ENCODE assay signal across 7 mouse cellular contexts in the genomic region with DNA sequence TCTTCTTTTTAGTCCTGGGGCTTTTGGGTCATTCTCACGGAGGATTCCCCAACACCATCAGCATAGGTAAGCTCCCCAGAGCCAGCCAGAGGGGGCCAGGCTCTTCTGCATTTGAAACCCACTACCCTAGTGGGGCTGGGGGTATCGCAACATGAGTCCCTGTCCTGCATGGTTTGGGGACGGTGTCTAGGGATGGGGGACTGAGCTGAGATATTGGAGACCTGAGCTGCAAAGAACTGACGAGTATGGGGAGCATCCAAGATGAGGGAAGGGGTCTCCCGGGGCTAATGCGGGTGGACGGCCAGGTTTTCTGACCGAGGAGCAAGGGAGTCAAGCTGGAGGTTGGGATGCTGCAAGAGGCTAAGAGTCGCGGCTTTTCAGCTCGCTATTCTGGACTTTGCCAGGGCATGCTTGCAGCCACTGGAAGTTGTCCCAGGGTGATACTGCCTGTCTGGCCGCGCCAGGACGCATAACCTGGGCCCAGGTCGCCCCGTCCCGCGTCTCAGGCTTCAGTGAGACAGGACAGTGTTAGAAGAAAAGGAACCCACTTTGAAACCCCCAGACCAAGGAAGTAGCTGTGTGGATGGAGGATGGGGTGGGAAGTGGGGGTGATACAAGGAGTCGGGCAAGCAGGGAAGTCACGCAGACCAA. TPM values are rescaled to one million over a fixed set of nuclear protein-coding genes. Genes with fewer than 3 reads are reported as not detected.
DNase-seq lines count a peak whose midpoint lies in the region; ATAC-seq and TF ChIP-seq lines count a peak whose summit lies in the region.

No protein-coding gene starts in this region.

- H3K4me3 ChIP-seq in CH12.LX (replicated peaks in 1 of 3; ENCODE audit: low read depth in 2 of 3, low read length in 2 of 3, poor library complexity in 1 of 3), result no peak overlapping the region
- peak overlapping the region; percentile 31 to 54 for H3K4me3 ChIP-seq in ES-E14 (ENCODE audit: insufficient read depth in 1 of 2, low read depth in 1 of 2, low read length in 2 of 2, poor library complexity in 1 of 2, severe bottlenecking in 1 of 2)
- peak overlapping the region; percentile 42 for H3K4me3 ChIP-seq in forebrain, embryonic 12.5 days (replicated peaks)
- H3K4me3 ChIP-seq in hindbrain, embryonic 15.5 days, result peak overlapping the region; percentile 49
- peak overlapping the region; percentile 46 for H3K4me3 ChIP-seq in liver, embryonic 11.5 days (ENCODE audit: low read depth, low read length)
- H3K4me3 ChIP-seq in neural tube, embryonic 14.5 days (ENCODE audit: low read depth, low read length), result peak overlapping the region; percentile 38

- 0 out of 2 replicates have a peak, but pooled peaks have one; percentile 40 for ATAC-seq in forebrain, embryonic 12.5 days (ENCODE audit: low FRiP score)
- ATAC-seq in hindbrain, embryonic 15.5 days (ENCODE audit: low FRiP score, low read depth), result peak; percentile 56
- ATAC-seq in liver, embryonic 11.5 days (replicated peaks; ENCODE audit: low FRiP score), result no peak
- ATAC-seq in neural tube, embryonic 14.5 days (ENCODE audit: low read depth), result peak; percentile 62

- TF ChIP-seq RAD21 in CH12.LX (IDR thresholded peaks at IDR 0.05; ENCODE audit: low read depth, low read length), result no peak

- dilution Hi-C loops in CH12.LX (cut with MboI; ENCODE audit: extremely low pct_ligation_motif_present, extremely low pct_unique_long_range_greater_than_20kb, low sequenced_read_pairs), result no loop called here

- no peaks in the 10 kb centered on the region for H3K36me3 ChIP-seq in CH12.LX (replicated peaks in 1 of 2; ENCODE audit: control insufficient read depth in 1 of 2, insufficient read depth in 1 of 2, low read length in 1 of 2)
- H3K36me3 ChIP-seq in ES-E14 (ENCODE audit: control insufficient read depth, insufficient read depth, low read length, poor library complexity, severe bottlenecking), result no peaks in the 10 kb centered on the region
- H3K36me3 ChIP-seq in forebrain, embryonic 12.5 days (replicated peaks), result no peaks in the 10 kb centered on the region
- no peaks in the 10 kb centered on the region for H3K36me3 ChIP-seq in hindbrain, embryonic 15.5 days
- H3K36me3 ChIP-seq in liver, embryonic 11.5 days (ENCODE audit: control insufficient read depth, insufficient read depth, low read length), result no peaks in the 10 kb centered on the region
- no peaks in the 10 kb centered on the region for H3K36me3 ChIP-seq in neural tube, embryonic 14.5 days (ENCODE audit: control insufficient read depth, insufficient read depth, low read length)

- H3K9ac ChIP-seq in CH12.LX (ENCODE audit: insufficient read depth, low read depth), result no peak overlapping the region
- no peak overlapping the region for H3K9ac ChIP-seq in ES-E14 (ENCODE audit: insufficient read depth, low read depth, low read length, poor library complexity, severe bottlenecking)
- H3K9ac ChIP-seq in forebrain, embryonic 12.5 days, result peak overlapping the region; percentile 53
- H3K9ac ChIP-seq in hindbrain, embryonic 15.5 days, result peak overlapping the region; percentile 49
- H3K9ac ChIP-seq in liver, embryonic 11.5 days (ENCODE audit: low read depth, low read length), result peak overlapping the region; percentile 34; the same call in 1 of the 2 replicates
- peak overlapping the region; percentile 32 for H3K9ac ChIP-seq in neural tube, embryonic 14.5 days (replicated peaks; ENCODE audit: low read depth, low read length)

- in situ Hi-C loops in CH12.LX (cut with MboI; ENCODE audit: low pct_ligation_motif_present, low pct_unique_long_range_greater_than_20kb, low sequenced_read_pairs), result no loop called here
- in situ Hi-C loops in ES-E14 (cut with MboI; ENCODE audit: low sequenced_read_pairs in 2 of 2, unreplicated experiment in 2 of 2), result no loop called here

- no peak for TF ChIP-seq POLR2A in CH12.LX (IDR thresholded peaks at IDR 0.05; ENCODE audit: low read depth, low read length)

- H3K4me1 ChIP-seq in CH12.LX (ENCODE audit: control insufficient read depth in 1 of 2, insufficient read depth in 2 of 2) (peaks cover 2 to 12% of the 10 kb centered on the region in 2 experiments; a peak in 3 of 4 replicates), ES-E14 (ENCODE audit: control insufficient read depth in 2 of 2, insufficient read depth in 2 of 2, low read length in 2 of 2, poor library complexity in 1 of 2) (peaks cover 0 to 4% of the 10 kb centered on the region in 2 experiments; a peak in 1 of 4 replicates)
- peaks cover 6% of the 10 kb centered on the region; the same call in 1 of the 2 replicates for H3K4me1 ChIP-seq in forebrain, embryonic 12.5 days
- H3K4me1 ChIP-seq in hindbrain, embryonic 15.5 days (replicated peaks), result 0 out of 2 replicates have a peak, but pooled peaks cover 5% of the 10 kb centered on the region
- no peaks in the 10 kb centered on the region for H3K4me1 ChIP-seq in liver, embryonic 11.5 days (replicated peaks; ENCODE audit: control insufficient read depth, insufficient read depth, low read length)
- H3K4me1 ChIP-seq in neural tube, embryonic 14.5 days (ENCODE audit: control insufficient read depth, insufficient read depth, low read length), result no peaks in the 10 kb centered on the region

- DNase-seq in CH12.LX (ENCODE audit: extremely low read depth), result no peak
- DNase-seq in ES-E14 (ENCODE audit: low read depth, low spot score), result no peak
- DNase-seq in liver, embryonic 11.5 days (ENCODE audit: low spot score), result peak; percentile 40
- no peak for DNase-seq in spleen, postnatal 14 days (ENCODE audit: low spot score in 2 of 2)

- no peak for TF ChIP-seq EP300 in CH12.LX (IDR thresholded peaks at IDR 0.05; ENCODE audit: low read length)

- 16% methylated on average over 20 of the region's 20 CpGs for WGBS in forebrain, embryonic 12.5 days
- whole genome bisulfite sequencing in hindbrain, embryonic 15.5 days, result 15% methylated on average over 20 of the region's 20 CpGs
- WGBS in liver, embryonic 11.5 days, result 7% methylated on average over 20 of the region's 20 CpGs
- 5% methylated on average over 18 of the region's 20 CpGs for WGBS in neural tube, embryonic 14.5 days

- no peaks in the 10 kb centered on the region for H3K79me2 ChIP-seq in CH12.LX (replicated peaks; ENCODE audit: control insufficient read depth, extremely low read depth, insufficient read depth, poor library complexity, severe bottlenecking)

- H3K9me3 ChIP-seq in CH12.LX (replicated peaks; ENCODE audit: low read length) (no peaks in the 10 kb centered on the region), ES-E14 (ENCODE audit: control insufficient read depth, insufficient read depth, low read depth, low read length) (no peaks in the 10 kb centered on the region)
- no peaks in the 10 kb centered on the region for H3K9me3 ChIP-seq in forebrain, embryonic 12.5 days
- no peaks in the 10 kb centered on the region for H3K9me3 ChIP-seq in hindbrain, embryonic 15.5 days
- H3K9me3 ChIP-seq in liver, embryonic 11.5 days (ENCODE audit: control insufficient read depth, low read length), result no peaks in the 10 kb centered on the region
- no peaks in the 10 kb centered on the region for H3K9me3 ChIP-seq in neural tube, embryonic 14.5 days (ENCODE audit: control insufficient read depth, low read length)

- no peak overlapping the region for H3K27ac ChIP-seq in CH12.LX (ENCODE audit: insufficient read depth, low read depth)
- no peak overlapping the region for H3K27ac ChIP-seq in ES-E14 (ENCODE audit: insufficient read depth, low read depth, low read length, poor library complexity, severe bottlenecking)
- no peak overlapping the region for H3K27ac ChIP-seq in forebrain, embryonic 12.5 days
- H3K27ac ChIP-seq in hindbrain, embryonic 15.5 days (replicated peaks), result peak overlapping the region; percentile 69
- no peak overlapping the region for H3K27ac ChIP-seq in liver, embryonic 11.5 days (ENCODE audit: low read depth, low read length)
- no peak overlapping the region for H3K27ac ChIP-seq in neural tube, embryonic 14.5 days (ENCODE audit: low read depth, low read length)

- peak overlapping the region; percentile 44 for H3K4me2 ChIP-seq in CH12.LX (ENCODE audit: insufficient read depth, low read depth, poor library complexity, severe bottlenecking)
- peak overlapping the region; percentile 66 for H3K4me2 ChIP-seq in forebrain, embryonic 12.5 days
- H3K4me2 ChIP-seq in hindbrain, embryonic 15.5 days, result peak overlapping the region; percentile 66
- H3K4me2 ChIP-seq in liver, embryonic 11.5 days, result peak overlapping the region; percentile 70
- peak overlapping the region; percentile 48 for H3K4me2 ChIP-seq in neural tube, embryonic 14.5 days (ENCODE audit: low read depth, low read length)

- no peak for TF ChIP-seq CTCF in CH12.LX (conservative IDR thresholded peaks at IDR 0.05 in 1 of 2, IDR thresholded peaks at IDR 0.05 in 1 of 2; ENCODE audit: low read depth in 2 of 2, low read length in 2 of 2)

- no peaks in the 10 kb centered on the region for H3K27me3 ChIP-seq in CH12.LX (replicated peaks)
- peaks cover 15% of the 10 kb centered on the region for H3K27me3 ChIP-seq in forebrain, embryonic 12.5 days
- H3K27me3 ChIP-seq in hindbrain, embryonic 15.5 days, result no peaks in the 10 kb centered on the region
- peaks cover 12% of the 10 kb centered on the region for H3K27me3 ChIP-seq in liver, embryonic 11.5 days (replicated peaks; ENCODE audit: control insufficient read depth, insufficient read depth, low read length)
- H3K27me3 ChIP-seq in neural tube, embryonic 14.5 days (ENCODE audit: control insufficient read depth, insufficient read depth, low read length), result no peaks in the 10 kb centered on the region

TF ChIP-seq in CH12.LX, 34 proteins besides CTCF, POLR2A, EP300 and RAD21 (continues in another document):
- TF ChIP-seq MEF2A (IDR thresholded peaks at IDR 0.05; ENCODE audit: borderline replicate concordance, low read depth, low read length) (no peak), PAX5 (IDR thresholded peaks at IDR 0.05; ENCODE audit: low read length) (no peak), USF2 (conservative IDR thresholded peaks at IDR 0.05; ENCODE audit: low read depth, low read length) (no peak), TCF12 (IDR thresholded peaks at IDR 0.05; ENCODE audit: low read depth, low read length) (no peak)

TF ChIP-seq in ES-E14, 5 proteins besides CTCF, POLR2A, EP300 and RAD21 (continues in another document):
- TF ChIP-seq HCFC1 (IDR thresholded peaks at IDR 0.05; ENCODE audit: borderline replicate concordance, insufficient read depth, low read length) (no peak), CHD2 (IDR thresholded peaks at IDR 0.05; ENCODE audit: low read depth, low read length) (no peak), ZC3H11A (IDR thresholded peaks at IDR 0.05; ENCODE audit: borderline replicate concordance, low read depth, low read length) (no peak), MAFK (IDR thresholded peaks at IDR 0.05; ENCODE audit: insufficient read depth, low read depth, low read length) (no peak)

RNA-seq across cellular contexts. Expression of gene Gria3, which starts 1.1 kb away (rescaled TPM):
- total RNA-seq in CH12.LX (2012; rRNA removed), result 0.08 TPM in 1 of 2 replicates, not detected in the other
- total RNA-seq in CH12.LX (2014; rRNA removed), result 0.05 and 0.08 TPM in 2 replicates
- 0.07 and 0.11 TPM in 2 replicates for polyA plus RNA-seq in CH12.LX (2012; ENCODE audit: insufficient read length, low read depth)
- 2.0 and 4.1 TPM in 2 replicates for total RNA-seq in ES-E14 (2012; rRNA removed)
- 4.1 TPM in 2 replicates for polyA plus RNA-seq in forebrain, embryonic 12.5 days (2016; fragmentation: Nextera tagmentation; extraction: Ambion mirVana)
- 16.6 and 17.5 TPM in 2 replicates for polyA plus RNA-seq in hindbrain, embryonic 15.5 days (2015; fragmentation: Nextera tagmentation; extraction: Ambion mirVana)
- polyA plus RNA-seq in liver, embryonic 11.5 days (2014; fragmentation: Nextera tagmentation; extraction: Ambion mirVana), result 4.0 and 4.1 TPM in 2 replicates
- 15.3 and 21.1 TPM in 2 replicates for polyA plus RNA-seq in neural tube, embryonic 14.5 days (2014; fragmentation: Nextera tagmentation; extraction: Ambion mirVana)

Comparison
In these comparisons a context has a peak if more than half of its experiments do, and no peak if none do; other contexts are left out.
1. H3K4me3 ChIP-seq: peak in ES-E14 (2 of 2), forebrain, embryonic 12.5 days (single experiment), hindbrain, embryonic 15.5 days (single experiment), liver, embryonic 11.5 days (single experiment) and neural tube, embryonic 14.5 days (single experiment); none in CH12.LX (0 of 3).
2. H3K9ac ChIP-seq: peak in forebrain, embryonic 12.5 days (single experiment), hindbrain, embryonic 15.5 days (single experiment), liver, embryonic 11.5 days (single experiment) and neural tube, embryonic 14.5 days (single experiment); none in CH12.LX (single experiment) and ES-E14 (single experiment).
3. Peak in every context shown above with its lines, with median percentiles within 50 percentile points of each other: H3K4me2 ChIP-seq.